Mouse (Mus musculus): Measurements from ENCODE around the gene Dbil5.

GRCm38 (mm10) chr11:76196275-76196976, 21.0 kb upstream of the Dbil5 start:
- TF ChIP-seq EP300 (IDR thresholded peaks at IDR 0.05; ENCODE audit: low read depth) (no peak), CTCF (IDR thresholded peaks at IDR 0.05; ENCODE audit: low read depth) (no peak)
